Mouse (Mus musculus) spleen, postnatal 36 days (tissue): ENCODE measurements around the gene Chrna9.

Experiments used
- DNase-seq, 2 experiments: peaks; one replicate each; pipeline ENCODE4 v3.0.0; 2022; ENCODE audit warnings: low spot score in 2 of 2, mixed read lengths in 1 of 2

Gene Chrna9

DNA sequence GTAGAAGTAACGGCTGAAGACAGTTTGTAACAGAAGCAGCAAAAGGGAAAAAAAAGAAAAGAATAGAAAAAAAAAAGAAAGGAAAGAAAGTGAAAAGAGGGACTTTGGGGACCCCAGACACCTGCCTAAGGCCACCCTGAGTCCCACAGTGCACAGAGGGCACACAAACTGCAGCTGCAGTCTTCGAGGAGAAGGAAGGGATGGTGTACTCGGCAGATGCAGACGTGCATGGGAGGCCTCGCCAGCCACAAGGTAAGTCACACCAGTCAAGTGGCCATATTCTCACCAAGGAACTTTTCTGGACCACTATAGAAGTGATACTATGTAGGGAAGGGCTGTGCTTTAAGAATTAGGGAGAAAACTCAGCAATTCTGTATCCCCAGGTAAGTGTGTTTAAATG lies at the start of gene Chrna9:
TSS of gene Chrna9 (plus strand) at position 139 of the 400 bp plus-strand sequence.
- DNase-seq: no peak

DNA sequence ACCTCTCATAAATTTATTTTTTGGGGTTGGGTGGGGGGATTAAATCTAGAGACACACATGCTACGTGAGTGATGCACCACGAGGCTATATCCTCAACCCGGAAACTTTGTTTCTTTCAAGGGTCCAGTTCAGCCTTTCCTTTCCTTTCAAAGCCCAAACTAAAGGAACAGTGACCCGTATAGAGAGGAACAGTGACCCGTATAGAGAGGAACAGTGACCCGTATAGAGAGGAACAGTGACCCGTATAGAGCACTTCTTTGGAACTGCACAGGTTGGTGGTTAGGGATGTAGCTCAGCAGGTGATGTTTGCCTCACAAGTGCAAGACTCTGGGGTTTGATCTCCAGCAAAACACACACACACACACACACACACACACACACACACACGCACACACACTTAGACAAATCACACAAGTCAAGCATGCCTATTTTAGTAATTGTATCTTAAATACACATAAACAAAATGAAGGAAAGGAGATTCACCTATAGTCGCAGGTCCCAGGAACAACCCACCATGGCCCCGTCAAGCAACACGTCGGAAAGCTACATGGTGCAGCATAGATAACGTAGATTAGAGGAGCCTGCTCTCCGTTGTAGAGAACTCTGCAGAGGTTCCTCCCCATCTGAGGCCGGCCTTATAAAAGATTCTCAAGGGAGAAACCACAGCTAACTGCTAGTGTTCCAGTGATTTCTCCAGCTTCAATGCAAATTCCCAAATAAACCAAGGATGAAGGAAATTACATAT lies 48.9 kb upstream of the Chrna9 start:
- DNase-seq: no peak

DNA sequence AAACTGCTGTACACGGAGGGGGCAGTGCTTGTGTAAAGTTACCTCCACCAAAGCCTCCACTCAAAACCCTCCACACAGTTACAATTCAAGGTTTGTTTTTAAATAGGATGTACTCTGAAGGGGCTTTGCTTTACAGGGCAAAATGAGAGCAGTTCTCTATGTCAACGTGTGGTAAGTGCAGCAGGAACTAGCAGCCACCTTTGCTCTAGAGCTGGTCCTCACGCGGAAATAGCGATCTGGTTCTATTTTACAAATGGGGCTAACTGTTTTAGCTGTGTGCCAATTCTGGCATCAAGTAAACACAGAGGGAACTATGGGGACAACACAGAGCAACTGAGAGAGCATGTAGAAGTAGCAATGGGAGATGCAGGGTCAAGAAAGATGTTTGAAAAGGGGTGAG lies 46.6 kb upstream of the Chrna9 start:
- no peak for DNase-seq

DNA sequence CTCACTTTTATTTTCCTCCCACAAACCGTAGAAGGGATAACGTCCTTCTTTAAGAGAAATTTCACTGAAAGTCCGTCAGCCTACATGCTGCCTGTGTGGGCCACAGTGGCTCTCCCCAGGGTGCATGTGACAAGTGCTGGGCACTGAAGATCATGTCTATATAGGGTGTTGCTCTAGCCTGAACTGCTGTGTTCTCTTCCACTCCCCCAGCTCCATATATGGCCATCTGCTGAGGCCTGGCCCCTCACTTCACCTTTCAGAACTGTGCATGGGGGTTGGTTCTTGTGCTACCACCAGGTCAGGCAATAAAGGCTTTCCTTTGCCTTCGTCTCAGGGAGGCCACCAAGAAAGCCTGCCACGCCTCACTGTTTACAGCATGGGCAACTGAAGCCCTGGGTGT lies 45.7 kb upstream of the Chrna9 start:
- DNase-seq: peak in 1 of 2 experiments; percentile 38

DNA sequence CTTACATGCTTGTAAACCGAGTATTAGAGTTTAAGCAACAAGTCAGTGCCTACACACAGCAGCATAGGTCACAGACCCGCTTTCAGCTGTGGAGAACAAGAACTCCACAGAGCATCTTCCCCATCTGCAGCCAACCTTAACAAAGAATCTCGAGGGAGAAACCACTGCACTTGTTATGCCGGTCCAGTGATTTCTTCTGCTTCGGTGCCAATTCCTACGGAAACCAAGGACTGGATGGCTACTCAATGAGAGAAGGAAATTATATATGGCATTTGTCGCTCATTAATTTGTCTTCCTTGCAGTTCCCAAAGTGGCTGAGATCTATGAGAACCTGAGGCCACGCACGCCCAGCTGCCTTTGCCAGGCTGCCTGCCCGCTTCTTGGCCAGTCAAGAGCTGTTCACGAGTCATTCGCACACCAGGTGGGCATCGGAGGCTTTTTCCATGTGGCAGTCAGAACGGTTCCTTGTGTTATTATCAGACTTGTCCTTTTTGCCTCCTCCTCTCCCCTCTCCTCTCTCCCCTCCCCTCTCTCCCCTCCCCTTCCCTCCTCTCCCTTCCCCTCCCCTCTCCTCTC lies 43.4 kb upstream of the Chrna9 start:
- DNase-seq: no peak

DNA sequence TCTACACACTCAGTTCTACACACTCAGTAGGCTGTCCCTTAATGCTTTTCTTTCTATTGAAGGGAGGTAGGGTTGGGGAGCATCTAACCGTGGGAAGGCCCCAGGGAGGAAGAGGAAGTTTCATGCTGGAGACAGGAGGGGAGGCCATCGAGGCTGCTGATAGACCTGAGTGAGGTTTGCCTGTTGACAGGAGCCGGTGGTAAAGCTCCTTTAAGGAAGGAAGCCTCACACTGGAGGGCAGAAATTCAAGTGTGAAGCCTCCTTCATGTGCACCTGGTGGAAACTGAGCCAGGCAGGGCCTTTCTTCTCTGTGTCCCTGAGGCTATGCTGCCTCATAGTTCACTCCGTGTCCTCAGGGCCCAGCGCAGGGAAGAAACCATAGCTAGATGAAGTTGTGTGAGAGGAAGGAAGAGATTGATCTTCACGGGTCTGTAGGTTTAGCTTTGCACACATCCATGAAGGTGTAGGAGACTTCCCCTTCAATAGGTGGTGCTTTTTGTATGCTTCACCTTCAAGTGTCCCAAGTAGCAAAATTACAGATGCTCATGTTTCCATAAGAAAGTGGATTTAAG lies 39.5 kb upstream of the Chrna9 start:
- peak; percentile 49 to 58 for DNase-seq

DNA sequence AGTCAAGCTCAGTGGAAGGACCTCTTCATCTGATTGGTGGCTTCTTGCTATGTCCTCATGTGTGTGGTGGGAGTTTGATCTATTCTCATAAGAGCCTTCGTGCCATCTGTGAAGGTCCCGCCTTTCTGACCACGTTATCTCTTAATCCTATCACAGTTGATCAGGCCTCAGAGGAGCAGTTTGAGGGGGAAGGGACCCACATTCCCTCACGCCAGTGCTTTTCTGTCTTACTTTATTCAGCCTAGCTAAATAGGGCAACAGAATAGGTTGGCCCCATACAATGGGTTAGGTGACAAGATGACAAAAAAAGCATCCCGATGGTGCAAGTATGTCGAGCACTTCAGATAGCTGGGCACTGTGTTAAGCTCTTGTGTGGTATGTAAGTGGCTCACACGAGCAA lies 39.0 kb upstream of the Chrna9 start:
- no peak for DNase-seq

DNA sequence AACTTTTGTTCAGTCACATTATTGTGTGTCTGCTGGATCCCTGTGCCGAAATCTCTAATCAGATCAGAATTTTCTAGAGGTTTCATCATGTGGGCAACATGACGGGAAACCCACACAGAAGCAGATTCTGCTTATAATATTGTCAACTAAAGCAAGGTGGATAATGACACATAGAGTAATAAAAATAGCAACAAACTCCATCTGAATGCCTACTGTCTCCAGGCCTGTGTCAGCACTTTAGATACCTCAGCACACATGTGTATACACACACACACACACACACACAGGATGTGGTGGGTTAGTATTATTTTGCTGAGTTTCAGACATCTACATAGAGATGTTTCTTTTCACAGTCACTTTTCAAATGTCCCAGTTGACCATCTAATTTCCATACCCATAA lies 37.0 kb upstream of the Chrna9 start:
- DNase-seq: no peak

DNA sequence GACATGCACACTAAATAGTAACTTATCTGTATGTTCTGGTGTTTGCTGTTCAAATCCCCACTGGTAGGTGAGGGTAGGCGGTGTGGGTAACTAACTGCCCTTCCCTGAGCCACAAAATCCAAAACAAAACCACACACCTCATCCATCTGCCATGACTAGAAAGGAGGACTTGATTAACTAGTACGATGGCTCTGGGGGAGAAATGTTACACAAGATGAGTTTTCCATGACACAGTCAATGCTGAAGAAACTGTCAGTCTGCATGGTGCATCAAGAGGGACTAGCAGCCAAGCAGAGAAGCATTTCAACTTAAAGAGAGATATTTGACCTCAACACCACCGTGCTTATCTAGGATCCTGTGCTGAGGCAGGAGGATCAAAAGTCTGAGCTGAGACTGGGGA lies 36.0 kb upstream of the Chrna9 start:
- no peak for DNase-seq

DNA sequence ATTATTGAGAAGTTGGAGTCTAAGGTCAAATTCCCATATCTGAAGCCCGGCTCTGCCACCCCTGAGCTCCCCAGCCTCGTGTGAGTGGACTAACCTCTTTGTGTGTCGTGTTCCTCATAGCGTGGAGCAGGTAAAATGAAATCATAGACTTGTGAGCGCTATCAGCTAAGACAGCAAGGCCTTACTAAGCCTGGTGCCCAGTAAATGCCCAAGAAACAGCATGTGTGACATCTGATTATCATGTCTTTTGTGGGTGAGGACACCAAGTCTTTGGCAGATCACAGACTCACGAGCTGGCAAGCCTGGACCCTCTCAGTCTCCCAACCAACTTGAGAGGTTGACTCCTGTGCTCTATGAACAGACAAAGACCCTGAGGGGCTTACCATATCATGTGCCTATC lies 34.6 kb upstream of the Chrna9 start:
- DNase-seq: no peak

DNA sequence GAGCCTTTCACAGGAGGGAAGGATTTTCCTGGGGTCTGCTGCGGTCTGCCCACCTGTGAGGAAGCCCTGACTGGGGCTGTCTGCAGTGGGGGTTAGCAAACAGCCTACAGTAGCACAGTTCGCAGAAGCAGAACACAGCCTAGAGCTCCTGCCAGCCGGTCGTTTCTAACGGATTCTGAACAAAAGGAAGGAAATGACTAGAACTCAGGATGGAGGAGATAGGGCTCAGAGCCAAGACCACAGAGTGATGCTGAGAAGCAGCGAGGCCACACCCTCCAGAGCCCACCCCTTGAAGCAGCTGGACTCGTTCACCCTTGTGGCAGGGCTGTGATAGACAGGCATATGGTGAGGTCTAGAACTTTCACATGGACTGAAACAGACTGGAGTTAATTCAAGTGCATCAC lies 33.9 kb upstream of the Chrna9 start:
- peak; percentile 72 to 78 for DNase-seq

DNA sequence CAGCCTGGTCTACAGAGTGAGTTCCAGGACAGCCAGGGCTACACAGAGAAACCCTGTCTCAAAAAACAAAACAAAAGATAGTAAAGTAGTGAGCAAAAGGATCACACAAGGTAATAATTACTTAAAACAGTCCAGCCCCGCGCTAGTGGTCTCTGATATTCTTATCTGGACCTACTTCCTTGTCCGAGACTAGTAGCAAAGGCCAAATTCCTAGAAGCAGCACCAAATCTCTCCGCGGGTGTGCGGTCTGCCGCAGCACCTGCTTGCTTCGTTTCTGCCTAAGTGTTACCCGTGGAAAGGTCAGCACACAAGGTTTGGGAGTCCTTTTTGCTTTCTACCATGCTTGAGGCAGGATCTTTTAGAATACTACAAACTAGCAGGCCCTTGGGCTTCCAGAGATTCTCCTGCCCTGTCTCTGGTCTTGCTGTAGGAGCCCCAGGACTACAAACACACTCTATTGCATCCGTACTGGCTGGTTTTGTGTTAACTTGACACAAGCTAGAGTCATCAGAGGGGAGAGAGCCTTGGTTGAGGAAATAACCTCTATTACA lies 32.8 kb upstream of the Chrna9 start:
- DNase-seq: no peak

DNA sequence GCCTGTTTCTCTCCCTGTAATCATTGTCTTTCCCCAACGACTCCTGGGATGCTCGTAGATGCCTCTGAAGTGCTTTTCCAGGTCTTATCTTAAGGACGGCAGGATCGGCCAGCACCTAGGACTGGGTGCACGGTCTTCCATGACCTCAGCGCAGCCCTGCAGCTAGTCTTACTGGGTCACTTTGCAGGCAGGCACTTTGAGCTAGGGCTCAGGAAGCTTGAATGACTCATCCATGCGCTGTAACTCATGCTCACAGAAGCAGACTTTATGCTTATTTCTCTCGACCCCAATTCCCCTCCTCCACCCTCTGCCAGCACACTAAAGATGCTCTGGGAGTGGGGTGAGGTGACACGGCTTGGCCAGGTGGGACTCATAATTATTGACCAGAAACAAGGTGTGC lies 31.9 kb upstream of the Chrna9 start:
- no peak for DNase-seq

DNA sequence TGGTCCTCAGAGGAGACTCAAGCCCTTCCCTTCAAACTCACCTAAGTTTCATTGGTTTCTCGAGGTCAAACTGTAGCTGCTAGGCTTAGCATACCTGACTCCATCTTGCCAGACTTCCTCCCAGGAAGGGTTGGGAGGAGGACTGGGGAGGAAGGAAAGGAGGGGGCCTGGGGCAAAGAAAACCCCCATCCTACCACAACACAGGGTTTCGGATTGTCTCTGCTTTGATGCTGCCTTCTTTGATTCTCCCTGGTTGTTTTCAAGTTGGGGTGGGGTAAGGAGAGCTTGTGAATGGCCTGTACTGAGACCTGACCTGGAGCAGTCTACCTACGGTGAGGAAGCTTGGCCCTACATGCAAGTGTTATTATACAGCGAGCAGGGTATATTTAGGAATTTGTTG lies 30.2 kb upstream of the Chrna9 start:
- no peak for DNase-seq

DNA sequence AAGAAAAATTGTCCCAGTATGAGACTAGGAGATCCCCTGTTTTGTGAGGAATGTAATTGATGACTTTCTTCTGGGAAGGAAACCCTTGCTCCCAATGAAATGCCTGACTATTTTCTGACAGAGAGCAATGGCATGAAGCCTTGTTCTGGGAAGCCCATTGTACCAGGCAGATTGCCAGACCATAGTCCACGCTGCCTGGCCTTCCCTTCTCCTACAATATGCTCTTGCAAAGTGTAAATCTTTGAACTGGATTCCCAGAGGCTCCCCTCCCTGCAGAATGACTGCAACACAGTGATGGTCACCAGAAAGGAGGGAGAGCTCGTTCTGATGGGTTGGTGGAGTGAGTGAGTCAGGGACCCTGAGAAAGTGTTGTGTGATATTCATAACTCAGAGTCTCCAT lies 26.0 kb upstream of the Chrna9 start:
- no peak for DNase-seq

DNA sequence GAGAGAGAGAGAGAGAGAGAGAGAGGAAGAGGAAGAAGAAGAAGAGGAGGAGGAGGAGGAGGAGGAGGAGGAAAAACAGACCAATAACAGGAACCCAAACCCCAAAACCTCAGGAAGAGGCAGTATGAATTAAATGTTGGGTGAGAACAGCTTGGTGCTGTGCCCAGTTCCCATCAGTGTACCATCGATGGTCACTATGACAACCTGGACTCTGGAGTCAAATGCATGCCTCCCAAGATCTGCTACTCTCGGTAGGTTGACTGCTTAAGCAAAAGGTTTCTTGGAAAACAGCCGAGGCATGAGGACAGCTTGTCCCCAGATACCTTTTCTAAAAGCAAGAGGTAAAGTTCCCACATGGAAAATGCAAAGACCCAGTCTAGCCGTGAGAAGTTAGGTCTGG lies 25.4 kb upstream of the Chrna9 start:
- no peak for DNase-seq

DNA sequence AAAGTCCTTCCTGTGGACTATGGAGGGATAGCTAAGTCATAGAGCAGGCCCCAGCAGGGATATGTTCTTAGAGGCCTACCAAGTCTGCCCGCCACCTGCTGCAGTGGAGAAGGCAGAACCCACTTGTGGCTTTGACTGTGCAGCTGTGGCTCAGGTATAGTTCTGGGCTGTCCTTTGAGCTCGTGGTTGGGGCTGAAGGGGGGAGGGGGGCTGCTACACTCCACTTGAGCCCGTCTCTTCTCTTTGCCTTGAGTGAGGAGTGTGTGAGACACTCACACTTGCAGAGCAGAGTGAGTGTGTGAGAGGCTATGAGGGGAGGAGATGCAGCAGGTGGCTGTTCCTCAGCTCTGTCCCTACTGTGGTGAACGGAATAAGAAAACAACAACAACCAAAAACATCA lies 24.3 kb upstream of the Chrna9 start:
- peak; percentile 63 to 64 for DNase-seq

DNA sequence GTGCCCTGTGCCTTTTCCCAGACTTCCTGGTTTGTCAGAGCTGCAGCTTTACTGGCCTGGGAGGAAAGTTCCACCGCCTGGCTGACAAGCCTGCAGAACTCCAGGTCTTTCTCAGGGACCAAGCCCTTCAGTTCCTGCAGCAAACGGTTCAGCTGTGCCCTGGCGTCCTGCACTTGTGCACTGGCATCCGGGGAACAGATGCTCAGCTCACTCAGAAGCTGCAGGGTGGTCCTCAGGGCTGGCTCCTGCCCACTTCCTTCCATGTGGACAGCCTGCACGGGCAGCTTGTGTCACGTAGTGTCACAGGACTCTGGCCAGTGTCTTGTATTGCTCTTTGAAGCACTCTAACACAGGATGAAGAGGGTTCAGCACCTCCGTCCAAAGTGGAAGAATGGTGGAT lies 23.0 kb upstream of the Chrna9 start:
- no peak for DNase-seq

DNA sequence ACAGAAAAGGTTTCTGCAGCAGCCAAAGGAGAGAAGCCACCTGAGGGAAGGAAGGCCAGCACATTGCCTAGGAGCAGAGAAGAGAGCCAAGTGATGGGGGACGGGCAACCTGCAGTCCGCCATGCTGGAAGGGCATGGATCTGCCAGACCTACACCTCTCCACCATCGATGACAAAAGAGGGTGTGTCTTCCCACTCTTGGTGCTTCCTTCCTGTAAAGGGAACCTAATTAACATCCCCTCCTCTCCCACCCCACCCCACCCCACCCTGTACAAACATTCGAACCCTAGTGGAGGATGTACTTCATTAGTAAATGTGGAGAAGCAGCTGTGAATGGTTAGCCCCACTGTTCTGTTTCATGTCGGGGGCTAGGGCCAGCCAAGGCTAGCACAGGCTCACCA lies 22.5 kb upstream of the Chrna9 start:
- no peak for DNase-seq

DNA sequence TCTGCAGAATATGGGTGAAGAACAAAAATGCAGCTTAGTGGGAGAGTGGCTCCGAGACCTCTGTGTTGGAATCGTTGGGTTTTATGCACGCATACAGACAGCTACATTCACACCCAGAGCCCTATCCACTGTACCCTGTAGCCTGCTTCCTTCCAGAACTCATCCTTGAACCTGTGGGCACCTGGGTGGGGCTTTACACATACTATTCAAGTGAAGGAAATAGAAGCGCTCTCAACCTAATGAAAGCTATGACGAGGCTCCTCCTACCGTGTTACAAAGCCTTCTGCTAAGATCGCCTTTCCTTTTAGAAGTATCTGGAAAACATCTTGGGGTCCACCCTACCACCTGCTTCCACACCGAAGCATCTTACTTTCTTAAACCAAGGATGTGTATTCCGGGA lies 21.6 kb upstream of the Chrna9 start:
- no peak for DNase-seq

DNA sequence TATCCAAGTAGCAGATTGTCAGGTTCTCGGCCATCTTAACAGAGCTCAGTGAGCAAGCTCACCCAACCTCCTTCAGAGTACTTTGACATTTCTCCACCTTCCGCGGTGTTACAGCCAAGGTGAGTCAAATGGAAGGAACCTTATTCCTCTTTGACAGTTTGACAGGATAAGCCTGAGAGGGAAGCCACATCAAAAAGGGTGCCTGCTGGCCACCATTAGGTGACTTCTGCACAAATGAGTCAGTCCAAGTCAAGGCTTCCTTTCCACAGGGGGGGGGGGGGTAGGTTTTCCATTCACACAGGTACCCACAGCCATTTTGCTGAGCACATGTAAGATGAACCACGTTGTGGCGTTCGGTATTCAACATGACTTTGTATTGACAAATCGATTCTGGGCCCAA lies 20.4 kb upstream of the Chrna9 start:
- no peak for DNase-seq

DNA sequence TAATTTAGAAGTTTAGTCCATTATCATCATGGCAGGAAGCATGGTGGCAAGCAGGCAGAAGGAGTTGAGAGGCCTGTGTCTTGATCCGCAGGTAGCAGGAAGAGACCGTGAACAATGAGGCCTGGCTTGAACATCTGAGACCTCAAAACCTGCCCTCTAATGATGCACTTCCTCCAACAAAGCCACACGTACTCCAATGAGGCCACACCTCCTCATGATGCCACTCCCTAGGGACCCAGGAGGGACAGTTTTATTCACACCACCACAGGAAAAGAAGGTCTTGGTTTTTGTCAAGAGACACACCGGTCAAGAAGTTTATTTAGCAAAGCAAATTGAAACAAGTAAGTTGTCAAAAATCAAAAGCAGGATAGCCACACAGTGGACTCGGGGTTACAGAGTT lies 17.8 kb upstream of the Chrna9 start:
- no peak for DNase-seq

DNA sequence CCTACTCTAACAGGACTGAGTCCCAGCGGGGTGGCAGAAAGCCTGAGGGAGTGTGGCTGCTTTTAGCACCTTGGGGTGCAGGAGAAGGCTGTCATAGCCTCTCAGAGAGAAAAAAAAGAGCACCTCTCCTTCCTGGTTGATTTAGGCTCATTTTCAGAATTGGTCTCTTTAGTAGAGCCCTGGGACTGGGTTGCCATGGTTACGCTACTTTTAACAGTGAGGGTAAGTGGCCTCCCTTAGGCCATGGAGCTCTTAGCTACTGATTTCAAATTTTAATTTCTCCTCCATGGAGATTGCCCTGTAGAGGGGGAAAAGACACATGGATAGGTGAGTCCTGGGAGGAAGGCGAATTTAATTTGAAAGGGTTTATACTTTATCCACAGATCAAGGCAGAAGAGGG lies 16.1 kb upstream of the Chrna9 start:
- DNase-seq: no peak
